Mouse (Mus musculus) brain, embryonic 14.5 days (tissue): ENCODE data around the gene 0610010F05Rik. TPM values are rescaled to one million over a fixed set of nuclear protein-coding genes. Genes with fewer than 3 reads are reported as not detected.

ENCODE experiments used
- DNase-seq: peaks from one replicate; pipeline ENCODE4 v3.0.0-alpha.2; 2011; ENCODE audit warnings: low read depth
- CTCF ChIP-seq: fragments of 200-500 bp; IDR thresholded peaks from 2 replicates; pipeline ENCODE4 v1.5.1; 2012; ENCODE audit warnings: inconsistent platforms, mild to moderate bottlenecking, moderate library complexity, borderline replicate concordance; ENCODE audit not compliant: insufficient read depth, insufficient read length; ENCODE audit errors: extremely low read depth
- POLR2A ChIP-seq: fragments of 200-500 bp; IDR thresholded peaks from 2 replicates; pipeline ENCODE4 v1.6.1; 2012; ENCODE audit warnings: mild to moderate bottlenecking, inconsistent platforms, borderline replicate concordance; ENCODE audit not compliant: poor library complexity, insufficient read depth, insufficient read length, severe bottlenecking; ENCODE audit errors: extremely low read depth
- polyA plus RNA-seq: library from polyadenylated mRNA; depleted of rRNA; stranded (reverse); fragments of >200 nt; gene quantifications from 2 replicates; pipeline ENCODE4 v1.2.3, GENCODE M21; 2012; rRNA removed

Gene 0610010F05Rik
- polyA plus RNA-seq: 46.2 and 56.9 TPM in 2 replicates

GRCm38 (mm10) chr11:23632945-23633878, at the start of gene 0610010F05Rik:
Gene 0610010F05Rik (minus strand): TSS chr11:23633639.
- peak; percentile 98 for DNase-seq
- TF ChIP-seq CTCF (no peak), POLR2A (peak; percentile 100)

- no peak for DNase-seq
- TF ChIP-seq CTCF (no peak), POLR2A (no peak)
Measured at GRCm38 (mm10) chr11:23682561-23682960, 49.1 kb upstream of the 0610010F05Rik start.

GRCm38 (mm10) chr11:23680435-23680950, 47.1 kb upstream of the 0610010F05Rik start:
- TF ChIP-seq POLR2A (no peak), CTCF (no peak)
- no peak for DNase-seq

- peak; percentile 84 for DNase-seq
Measured at GRCm38 (mm10) chr11:23679044-23679642, 45.7 kb upstream of the 0610010F05Rik start.

GRCm38 (mm10) chr11:23676100-23676499, 42.7 kb upstream of the 0610010F05Rik start:
- no peak for TF ChIP-seq CTCF
- no peak for TF ChIP-seq POLR2A
- DNase-seq: no peak

More at GRCm38 (mm10) chr11:23679044-23679642, 45.7 kb upstream of the 0610010F05Rik start:
- TF ChIP-seq CTCF (peak; percentile 51; the same call in 1 of the 2 replicates), POLR2A (no peak)

GRCm38 (mm10) chr11:23672256-23672749, 38.9 kb upstream of the 0610010F05Rik start:
- TF ChIP-seq POLR2A (no peak), CTCF (no peak)
- no peak for DNase-seq

- TF ChIP-seq POLR2A: no peak
- no peak for TF ChIP-seq CTCF
- DNase-seq: peak; percentile 70
Measured at GRCm38 (mm10) chr11:23667128-23667527, 33.7 kb upstream of the 0610010F05Rik start.

- TF ChIP-seq CTCF (no peak), POLR2A (no peak)
Measured at GRCm38 (mm10) chr11:23666526-23666925, 33.1 kb upstream of the 0610010F05Rik start.

GRCm38 (mm10) chr11:23665798-23666501, 32.5 kb upstream of the 0610010F05Rik start, which contains the start of gene Pex13:
Gene Pex13 (minus strand): TSS chr11:23665959.
- peak; percentile 82 for TF ChIP-seq POLR2A
- no peak for TF ChIP-seq CTCF
- peak; percentile 99 for DNase-seq

More at GRCm38 (mm10) chr11:23666526-23666925, 33.1 kb upstream of the 0610010F05Rik start:
- no peak for DNase-seq

GRCm38 (mm10) chr11:23665311-23665786, 31.9 kb upstream of the 0610010F05Rik start, which contains the start of gene Pus10:
Gene Pus10 (plus strand): TSS chr11:23665674.
- DNase-seq: no peak
- no peak for TF ChIP-seq POLR2A
- no peak for TF ChIP-seq CTCF

GRCm38 (mm10) chr11:23664232-23664631, 30.8 kb upstream of the 0610010F05Rik start:
- DNase-seq: no peak
- TF ChIP-seq CTCF: no peak
- no peak for TF ChIP-seq POLR2A
